Mouse (Mus musculus) testis, adult 2 months (tissue): ENCODE measurements around the gene Fcgr1. TPM values are rescaled to one million over a fixed set of nuclear protein-coding genes. Genes with fewer than 3 reads are reported as not detected.
"Not testable (repeated sequence)": the region's sequence is repeated elsewhere in the genome, so short reads cannot be mapped to it uniquely, and the experiment has no call there.

Experiments
- H3K27ac ChIP-seq: fragments of 200-500 bp; 2 replicates; pipeline ENCODE4 v1.5.1; 2012; ENCODE audit warnings: low read depth, low read length; ENCODE audit not compliant: control insufficient read depth, insufficient read depth
- H3K27me3 ChIP-seq: fragments of 200-500 bp; 2 replicates; pipeline ENCODE4 v1.6.1; 2012; ENCODE audit warnings: mild to moderate bottlenecking, low read length, moderate library complexity; ENCODE audit not compliant: control insufficient read depth, insufficient read depth
- H3K36me3 ChIP-seq: fragments of 200-500 bp; 2 replicates; pipeline ENCODE4 v1.6.1; 2012; ENCODE audit warnings: mild to moderate bottlenecking, low read length; ENCODE audit not compliant: control insufficient read depth, insufficient read depth
- H3K4me1 ChIP-seq: fragments of 200-500 bp; 2 replicates; pipeline ENCODE4 v1.6.1; 2012; ENCODE audit warnings: low read length; ENCODE audit not compliant: control insufficient read depth, insufficient read depth
- H3K4me3 ChIP-seq: fragments of 200-500 bp; 2 replicates; pipeline ENCODE4 v1.5.1; 2012; ENCODE audit warnings: low read depth, mild to moderate bottlenecking, low read length, moderate library complexity, mixed read lengths; ENCODE audit not compliant: control insufficient read depth
- CTCF ChIP-seq: fragments of 200-500 bp; IDR thresholded peaks from 2 replicates; pipeline ENCODE4 v1.5.1; 2012; ENCODE audit warnings: low read depth, mild to moderate bottlenecking, inconsistent platforms, low read length, moderate library complexity; ENCODE audit not compliant: control insufficient read depth, insufficient read depth, insufficient replicate concordance
- POLR2A ChIP-seq: fragments of 200-500 bp; IDR thresholded peaks from 2 replicates; pipeline ENCODE4 v1.6.1; 2012; ENCODE audit warnings: low read depth, mild to moderate bottlenecking, inconsistent platforms, low read length, moderate library complexity; ENCODE audit not compliant: control insufficient read depth
- polyA plus RNA-seq: library from polyadenylated mRNA; depleted of rRNA; stranded (reverse); fragments of >200 nt; gene quantifications from 2 replicates; pipeline ENCODE4 v1.2.3, GENCODE M21; 2012

The Fcgr1 gene
- polyA plus RNA-seq, 1 experiment = 0.19 TPM

GRCm38 (mm10) chr3:96284457-96284856, 9.3 kb downstream of the Fcgr1 start:
- no peak overlapping the region for H3K27ac ChIP-seq
- H3K27me3 ChIP-seq = no peaks in the 10 kb centered on the region
- H3K4me1 ChIP-seq = no peaks in the 10 kb centered on the region; the same call in 1 of the 2 replicates
- no peak overlapping the region for H3K4me3 ChIP-seq
- TF ChIP-seq POLR2A (no peak), CTCF (no peak)
- H3K36me3 ChIP-seq = no peaks in the 10 kb centered on the region

- Histone ChIP-seq H3K27ac (no peak overlapping the region), H3K4me1 (peaks cover 9% of the 10 kb centered on the region), H3K4me3 (no peak overlapping the region), H3K27me3 (no peaks in the 10 kb centered on the region), H3K36me3 (no peaks in the 10 kb centered on the region)
- TF ChIP-seq POLR2A (no peak), CTCF (no peak)
These were observed 13.1 kb downstream of the Fcgr1 start for GRCm38 (mm10) chr3:96280660-96281059.

GRCm38 (mm10) chr3:96277800-96278624, 15.8 kb downstream of the Fcgr1 start:
- H3K4me3 ChIP-seq = peak overlapping the region; percentile 68
- H3K27me3 ChIP-seq = no peaks in the 10 kb centered on the region
- no peak for TF ChIP-seq POLR2A
- peak; percentile 89 for TF ChIP-seq CTCF
- H3K36me3 ChIP-seq = no peaks in the 10 kb centered on the region
- H3K27ac ChIP-seq = no peak overlapping the region
- H3K4me1 ChIP-seq = peaks cover 9% of the 10 kb centered on the region

- Histone ChIP-seq H3K27ac (no peak overlapping the region), H3K4me1 (peaks cover 9% of the 10 kb centered on the region), H3K4me3 (peak overlapping the region; percentile 68; the same call in 1 of the 2 replicates), H3K27me3 (no peaks in the 10 kb centered on the region), H3K36me3 (no peaks in the 10 kb centered on the region)
- no peak for TF ChIP-seq CTCF
- no peak for TF ChIP-seq POLR2A
These were observed 16.4 kb downstream of the Fcgr1 start for GRCm38 (mm10) chr3:96277428-96277799.

GRCm38 (mm10) chr3:96273591-96274465, 19.9 kb downstream of the Fcgr1 start:
- Histone ChIP-seq H3K27ac (no peak overlapping the region), H3K4me1 (peaks cover 17% of the 10 kb centered on the region), H3K4me3 (no peak overlapping the region), H3K36me3 (no peaks in the 10 kb centered on the region), H3K27me3 (no peaks in the 10 kb centered on the region)
- TF ChIP-seq CTCF = no peak
- no peak for TF ChIP-seq POLR2A

GRCm38 (mm10) chr3:96269511-96270474, 24.0 kb downstream of the Fcgr1 start, which contains the start of gene Hist2h2bb:
Gene Hist2h2bb (plus strand): TSS chr3:96269752.
- peak within 1 kb of the TSS; percentile 82 for H3K27ac ChIP-seq
- H3K36me3 ChIP-seq = no peaks in the 10 kb centered on the region
- peak within 1 kb of the TSS; percentile 83 for H3K4me3 ChIP-seq
- H3K4me1 ChIP-seq = peaks cover 14% of the 10 kb centered on the region
- peak; percentile 90 for TF ChIP-seq POLR2A
- TF ChIP-seq CTCF = no peak
- H3K27me3 ChIP-seq = no peaks in the 10 kb centered on the region

- H3K27me3 ChIP-seq, H3K36me3 ChIP-seq: not testable (repeated sequence)
- peaks cover 14% of the 10 kb centered on the region for H3K4me1 ChIP-seq
- peak overlapping the region; percentile 72 for H3K4me3 ChIP-seq
- peak overlapping the region; percentile 82 for H3K27ac ChIP-seq
These were observed 24.9 kb downstream of the Fcgr1 start for GRCm38 (mm10) chr3:96268776-96269378.
